Mouse (Mus musculus): ENCODE measurements around the gene Atad3a. TPM values are rescaled to one million over a fixed set of nuclear protein-coding genes. Genes with fewer than 3 reads are reported as not detected.

Atad3a gene
- polyA plus RNA-seq, 1 experiment from 2014 or later: 62.0 TPM

GRCm38 (mm10) chr4:155735788-155736187 is 25.1 kb downstream of the Atad3a start:
- no peak for ATAC-seq
- H3K27ac ChIP-seq (ENCODE audit: low read depth, low read length): peak overlapping the region; percentile 92; the same call in 1 of the 2 replicates

GRCm38 (mm10) chr4:155734951-155735702 is 25.8 kb downstream of the Atad3a start:
- Histone ChIP-seq H3K27ac (ENCODE audit: low read depth, low read length) (peak overlapping the region; percentile 92), H3K9ac (ENCODE audit: low read length) (peak overlapping the region; percentile 91), H3K27me3 (replicated peaks; ENCODE audit: control insufficient read depth, insufficient read depth, low read length) (no peaks in the 10 kb centered on the region), H3K9me3 (replicated peaks; ENCODE audit: control insufficient read depth, low read length) (no peaks in the 10 kb centered on the region), H3K36me3 (ENCODE audit: control insufficient read depth, insufficient read depth, low read length) (peaks cover 33% of the 10 kb centered on the region), H3K4me3 (ENCODE audit: low read depth, low read length) (peak overlapping the region; percentile 81), H3K4me2 (ENCODE audit: low read length) (peak overlapping the region; percentile 79), H3K4me1 (ENCODE audit: control insufficient read depth, insufficient read depth, low read length) (peaks cover 12% of the 10 kb centered on the region)
- DNase-seq (ENCODE audit: low spot score) (peak; percentile 61), ATAC-seq (peak; percentile 73)
- WGBS: under 1% methylated on average over 48 of the region's 79 CpGs

More at GRCm38 (mm10) chr4:155735788-155736187, 25.1 kb downstream of the Atad3a start:
- H3K4me2 ChIP-seq (ENCODE audit: low read length): peak overlapping the region; percentile 79
- peaks cover 40% of the 10 kb centered on the region for H3K36me3 ChIP-seq (ENCODE audit: control insufficient read depth, insufficient read depth, low read length)
- DNase-seq (ENCODE audit: low spot score): no peak
- no peaks in the 10 kb centered on the region for H3K9me3 ChIP-seq (replicated peaks; ENCODE audit: control insufficient read depth, low read length)
- H3K27me3 ChIP-seq (replicated peaks; ENCODE audit: control insufficient read depth, insufficient read depth, low read length): no peaks in the 10 kb centered on the region
- WGBS: 70% methylated on average over 5 of the region's 5 CpGs
- peak overlapping the region; percentile 81 for H3K4me3 ChIP-seq (ENCODE audit: low read depth, low read length)
- H3K4me1 ChIP-seq (ENCODE audit: control insufficient read depth, insufficient read depth, low read length): peaks cover 12% of the 10 kb centered on the region
- peak overlapping the region; percentile 91 for H3K9ac ChIP-seq (ENCODE audit: low read length)

- Histone ChIP-seq H3K27ac (ENCODE audit: low read depth, low read length) (peak within 1 kb of the TSS; percentile 92), H3K4me1 (ENCODE audit: control insufficient read depth, insufficient read depth, low read length) (peaks cover 12% of the 10 kb centered on the region), H3K27me3 (replicated peaks; ENCODE audit: control insufficient read depth, insufficient read depth, low read length) (no peaks in the 10 kb centered on the region), H3K36me3 (ENCODE audit: control insufficient read depth, insufficient read depth, low read length) (peaks cover 27% of the 10 kb centered on the region), H3K4me3 (ENCODE audit: low read depth, low read length) (peak within 1 kb of the TSS; percentile 81), H3K4me2 (ENCODE audit: low read length) (peak within 1 kb of the TSS; percentile 79), H3K9me3 (replicated peaks; ENCODE audit: control insufficient read depth, low read length) (no peaks in the 10 kb centered on the region), H3K9ac (ENCODE audit: low read length) (peak within 1 kb of the TSS; percentile 91)
- under 1% methylated on average over 33 of the region's 35 CpGs for WGBS
- peak; percentile 95 for DNase-seq (ENCODE audit: low spot score)
- peak; percentile 95 for ATAC-seq
Measured at GRCm38 (mm10) chr4:155734350-155734941, 26.4 kb downstream of the Atad3a start, which contains the start of gene Tmem240. Tmem240 (plus strand) TSS chr4:155734800.

DNA sequence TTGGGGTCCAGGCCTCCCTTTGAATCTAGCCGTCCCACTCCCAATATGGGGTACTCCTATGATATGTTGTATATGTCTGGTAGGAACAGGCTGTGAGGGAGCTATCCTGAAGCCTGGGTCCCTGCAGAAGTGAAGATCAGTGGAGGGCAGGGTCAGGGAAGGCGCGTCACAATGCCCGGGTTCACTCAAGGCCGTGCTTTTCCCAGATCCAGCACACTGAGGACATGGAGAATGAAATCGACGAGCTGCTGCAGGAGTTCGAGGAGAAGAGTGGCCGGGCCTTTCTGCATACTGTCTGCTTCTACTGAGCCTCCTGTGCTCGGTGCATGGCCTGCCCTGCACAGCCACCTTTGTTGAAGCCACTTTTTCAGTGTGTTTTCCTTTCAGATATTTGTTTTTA is 27.6 kb downstream of the Atad3a start:
- WGBS: 89% methylated on average over 10 of the region's 10 CpGs
- no peak for DNase-seq (ENCODE audit: low spot score)
- Histone ChIP-seq H3K4me3 (ENCODE audit: low read depth, low read length) (no peak overlapping the region), H3K27ac (ENCODE audit: low read depth, low read length) (no peak overlapping the region), H3K4me2 (ENCODE audit: low read length) (no peak overlapping the region), H3K9me3 (replicated peaks; ENCODE audit: control insufficient read depth, low read length) (no peaks in the 10 kb centered on the region), H3K36me3 (ENCODE audit: control insufficient read depth, insufficient read depth, low read length) (peaks cover 18% of the 10 kb centered on the region; the same call in 1 of the 2 replicates), H3K27me3 (replicated peaks; ENCODE audit: control insufficient read depth, insufficient read depth, low read length) (no peaks in the 10 kb centered on the region), H3K9ac (ENCODE audit: low read length) (no peak overlapping the region), H3K4me1 (ENCODE audit: control insufficient read depth, insufficient read depth, low read length) (peaks cover 12% of the 10 kb centered on the region)
- ATAC-seq: no peak

GRCm38 (mm10) chr4:155727993-155728392 is 32.9 kb downstream of the Atad3a start:
- DNase-seq (ENCODE audit: low spot score) (peak; percentile 8), ATAC-seq (no peak; the same call in 1 of the 2 replicates)
- H3K4me3 ChIP-seq (ENCODE audit: low read depth, low read length): no peak overlapping the region
- H3K4me2 ChIP-seq (ENCODE audit: low read length): no peak overlapping the region
- H3K27ac ChIP-seq (ENCODE audit: low read depth, low read length): no peak overlapping the region
- no peak overlapping the region for H3K9ac ChIP-seq (ENCODE audit: low read length)
- H3K36me3 ChIP-seq (ENCODE audit: control insufficient read depth, insufficient read depth, low read length): peaks cover 22% of the 10 kb centered on the region; the same call in 1 of the 2 replicates
- H3K9me3 ChIP-seq (replicated peaks; ENCODE audit: control insufficient read depth, low read length): no peaks in the 10 kb centered on the region
- H3K4me1 ChIP-seq (ENCODE audit: control insufficient read depth, insufficient read depth, low read length): no peaks in the 10 kb centered on the region
- no peaks in the 10 kb centered on the region for H3K27me3 ChIP-seq (replicated peaks; ENCODE audit: control insufficient read depth, insufficient read depth, low read length)
- WGBS: 87% methylated on average over 2 of the region's 2 CpGs

GRCm38 (mm10) chr4:155721668-155722083 is 39.2 kb downstream of the Atad3a start:
- no peak overlapping the region for H3K9ac ChIP-seq (ENCODE audit: low read length)

DNA sequence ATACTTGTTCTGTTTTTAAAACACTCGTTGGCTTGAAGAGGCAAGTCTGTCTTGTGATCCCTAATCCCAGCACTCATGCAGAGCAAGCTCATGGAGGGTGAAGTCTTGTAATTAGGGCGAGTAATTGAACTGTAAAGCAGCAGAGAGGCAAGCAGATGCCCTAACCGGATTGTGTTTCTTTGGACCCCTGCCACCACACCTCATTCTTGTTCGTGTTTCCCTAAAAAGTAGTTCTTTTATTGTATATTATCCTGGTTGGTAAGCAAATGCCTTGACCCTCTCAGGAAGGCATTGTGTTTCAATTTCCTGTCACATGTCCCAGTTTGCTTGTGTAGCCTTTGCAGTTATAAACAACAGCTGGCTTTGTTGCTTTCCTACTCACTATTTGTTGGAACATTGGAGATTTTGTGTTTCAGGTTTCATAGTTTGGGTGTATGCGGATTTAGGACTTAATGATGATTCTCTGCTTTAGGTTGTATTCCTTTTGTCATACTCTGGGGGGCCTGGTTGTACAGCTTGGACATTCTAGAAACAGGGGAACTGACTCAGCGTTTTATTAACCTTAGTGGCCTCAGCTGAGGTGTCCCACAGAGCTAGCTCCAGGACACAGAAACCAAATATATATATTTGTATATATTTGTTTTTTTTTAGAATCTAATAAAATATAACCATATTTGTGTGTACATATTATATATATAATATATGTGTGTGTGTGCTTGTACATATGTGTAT is 50.2 kb downstream of the Atad3a start:
- Histone ChIP-seq H3K9me3 (replicated peaks; ENCODE audit: control insufficient read depth, low read length) (no peaks in the 10 kb centered on the region), H3K4me3 (ENCODE audit: low read depth, low read length) (no peak overlapping the region), H3K4me2 (ENCODE audit: low read length) (no peak overlapping the region), H3K4me1 (ENCODE audit: control insufficient read depth, insufficient read depth, low read length) (peaks cover 6% of the 10 kb centered on the region), H3K27ac (ENCODE audit: low read depth, low read length) (no peak overlapping the region), H3K27me3 (replicated peaks; ENCODE audit: control insufficient read depth, insufficient read depth, low read length) (no peaks in the 10 kb centered on the region), H3K9ac (ENCODE audit: low read length) (peak overlapping the region; percentile 8; the same call in 1 of the 2 replicates), H3K36me3 (ENCODE audit: control insufficient read depth, insufficient read depth, low read length) (peaks cover 8% of the 10 kb centered on the region)
- DNase-seq (ENCODE audit: low spot score) (no peak), ATAC-seq (no peak)
- WGBS: 40% methylated on average over 6 of the region's 6 CpGs

More at GRCm38 (mm10) chr4:155721668-155722083, 39.2 kb downstream of the Atad3a start:
- Histone ChIP-seq H3K27me3 (replicated peaks; ENCODE audit: control insufficient read depth, insufficient read depth, low read length) (no peaks in the 10 kb centered on the region), H3K4me3 (ENCODE audit: low read depth, low read length) (no peak overlapping the region), H3K4me2 (ENCODE audit: low read length) (no peak overlapping the region), H3K27ac (ENCODE audit: low read depth, low read length) (no peak overlapping the region), H3K4me1 (ENCODE audit: control insufficient read depth, insufficient read depth, low read length) (no peaks in the 10 kb centered on the region), H3K9me3 (replicated peaks; ENCODE audit: control insufficient read depth, low read length) (no peaks in the 10 kb centered on the region), H3K36me3 (ENCODE audit: control insufficient read depth, insufficient read depth, low read length) (peaks cover 23% of the 10 kb centered on the region)
- DNase-seq (ENCODE audit: low spot score) (peak; percentile 61), ATAC-seq (0 out of 2 replicates have a peak, but pooled peaks have one; percentile 40)
- 57% methylated on average over 4 of the region's 4 CpGs for WGBS

DNA sequence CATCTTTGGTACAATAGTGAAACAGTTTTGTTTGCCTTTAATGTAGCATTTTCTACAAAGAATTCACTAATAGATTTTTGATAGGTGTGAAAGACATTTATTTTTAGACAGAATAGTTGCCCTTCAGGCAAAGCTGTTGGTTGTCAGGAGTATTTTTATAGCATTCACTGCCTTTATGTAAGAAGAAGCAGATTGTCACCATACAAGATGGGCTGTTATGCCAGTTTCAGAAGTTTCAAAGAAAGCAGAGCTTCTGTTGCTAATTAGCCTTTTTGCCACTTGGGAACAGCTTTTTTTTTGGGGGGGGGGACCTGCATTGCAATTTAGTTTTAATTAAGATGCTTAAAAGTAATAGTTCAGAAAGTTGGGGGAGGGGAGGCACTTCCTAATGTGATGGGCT is 51.9 kb downstream of the Atad3a start:
- no peak for DNase-seq (ENCODE audit: low spot score)
- Histone ChIP-seq H3K4me3 (ENCODE audit: low read depth, low read length) (no peak overlapping the region), H3K27me3 (replicated peaks; ENCODE audit: control insufficient read depth, insufficient read depth, low read length) (no peaks in the 10 kb centered on the region), H3K9ac (ENCODE audit: low read length) (no peak overlapping the region), H3K4me1 (ENCODE audit: control insufficient read depth, insufficient read depth, low read length) (peaks cover 10% of the 10 kb centered on the region), H3K4me2 (ENCODE audit: low read length) (no peak overlapping the region), H3K27ac (ENCODE audit: low read depth, low read length) (no peak overlapping the region), H3K9me3 (replicated peaks; ENCODE audit: control insufficient read depth, low read length) (no peaks in the 10 kb centered on the region), H3K36me3 (ENCODE audit: control insufficient read depth, insufficient read depth, low read length) (no peaks in the 10 kb centered on the region)
- no peak for ATAC-seq
